Mouse (Mus musculus): ENCODE measurements around the gene Bola2. TPM values are rescaled to one million over a fixed set of nuclear protein-coding genes. Genes with fewer than 3 reads are reported as not detected.

The Bola2 gene
- polyA plus RNA-seq, 1 experiment = 46.4 TPM

Other genes with a start within 250 kb of the Bola2 start
- 1.2 and 1.9 TPM in 2 replicates for gene Atp2a1, start 232.3 kb upstream of the Bola2 start, polyA plus RNA-seq (2012; rRNA removed)
- gene Sh2b1, start 220.0 kb upstream of the Bola2 start, polyA plus RNA-seq (2012; rRNA removed) = 60.5 and 63.7 TPM in 2 replicates
- gene Tufm, start 208.0 kb upstream of the Bola2 start, polyA plus RNA-seq (2012; rRNA removed) = 97.2 and 102 TPM in 2 replicates
- gene Atxn2l, start 192.0 kb upstream of the Bola2 start, polyA plus RNA-seq (2012; rRNA removed) = 144 and 153 TPM in 2 replicates
- 107 and 114 TPM in 2 replicates for gene Eif3c, start 129.0 kb upstream of the Bola2 start, polyA plus RNA-seq (2012; rRNA removed)
- 0.74 and 0.82 TPM in 2 replicates for gene Apobr, start 110.5 kb upstream of the Bola2 start, polyA plus RNA-seq (2012; rRNA removed)
- gene Cln3, start 109.6 kb upstream of the Bola2 start, polyA plus RNA-seq (2012; rRNA removed) = 45.1 and 46.3 TPM in 2 replicates
- gene Il27, start 100.5 kb upstream of the Bola2 start, polyA plus RNA-seq (2012; rRNA removed) = 0.13 TPM in 1 of 2 replicates, not detected in the other
- 23.9 and 31.7 TPM in 2 replicates for gene Nupr1, start 64.5 kb upstream of the Bola2 start, polyA plus RNA-seq (2012; rRNA removed)
- 40.2 and 44.8 TPM in 2 replicates for gene Sgf29, start 46.1 kb upstream of the Bola2 start, polyA plus RNA-seq (2012; rRNA removed)
- 10.7 and 11.1 TPM in 2 replicates for gene Sult1a1, start 19.0 kb upstream of the Bola2 start, polyA plus RNA-seq (2012; rRNA removed)
- gene Slx1b, start 383 bp downstream of the Bola2 start, polyA plus RNA-seq (2012; rRNA removed) = 34.3 and 34.5 TPM in 2 replicates
- 135 and 145 TPM in 2 replicates for gene Coro1a, start 12.4 kb downstream of the Bola2 start, polyA plus RNA-seq (2012; rRNA removed)
- 305 and 314 TPM in 2 replicates for gene Mapk3, start 64.2 kb downstream of the Bola2 start, polyA plus RNA-seq (2012; rRNA removed)
- gene Gdpd3, start 70.9 kb downstream of the Bola2 start, polyA plus RNA-seq (2012; rRNA removed) = 4.4 and 6.4 TPM in 2 replicates
- gene Ypel3, start 81.6 kb downstream of the Bola2 start, polyA plus RNA-seq (2012; rRNA removed) = 439 and 535 TPM in 2 replicates
- 1.4 and 1.9 TPM in 2 replicates for gene Tbx6, start 86.1 kb downstream of the Bola2 start, polyA plus RNA-seq (2012; rRNA removed)
- 84.5 and 85.1 TPM in 2 replicates for gene Ppp4c, start 97.1 kb downstream of the Bola2 start, polyA plus RNA-seq (2012; rRNA removed)
- gene Fam57b, start 102.3 kb downstream of the Bola2 start, polyA plus RNA-seq (2012; rRNA removed) = 130 and 142 TPM in 2 replicates
- 0.53 TPM in 1 of 2 replicates, not detected in the other for gene 4930451I11Rik, start 136.2 kb downstream of the Bola2 start, polyA plus RNA-seq (2012; rRNA removed)
- gene Doc2a, start 152.0 kb downstream of the Bola2 start, polyA plus RNA-seq (2012; rRNA removed) = 35.1 and 44.5 TPM in 2 replicates
- 89.0 and 92.5 TPM in 2 replicates for gene Hirip3, start 166.6 kb downstream of the Bola2 start, polyA plus RNA-seq (2012; rRNA removed)
- gene Ino80e, start 167.0 kb downstream of the Bola2 start, polyA plus RNA-seq (2012; rRNA removed) = 56.0 and 58.8 TPM in 2 replicates
- gene Taok2, start 189.3 kb downstream of the Bola2 start, polyA plus RNA-seq (2012; rRNA removed) = 105 and 110 TPM in 2 replicates
- gene Tmem219, start 227.5 kb downstream of the Bola2 start, polyA plus RNA-seq (2012; rRNA removed) = 27.7 and 30.9 TPM in 2 replicates
- 163 and 171 TPM in 2 replicates for gene Kctd13, start 233.5 kb downstream of the Bola2 start, polyA plus RNA-seq (2012; rRNA removed)

Data from frontal cortex, adult 2 months (tissue).